Mouse (Mus musculus): Measurements from ENCODE around the gene Zfp850. TPM values are rescaled to one million over a fixed set of nuclear protein-coding genes. Genes with fewer than 3 reads are reported as not detected.
"Not testable (repeated sequence)": the region's sequence is repeated elsewhere in the genome, so short reads cannot be mapped to it uniquely, and the experiment has no call there.

The Zfp850 gene
- polyA plus RNA-seq, 1 experiment from 2014 or later: 1.0 TPM

DNA sequence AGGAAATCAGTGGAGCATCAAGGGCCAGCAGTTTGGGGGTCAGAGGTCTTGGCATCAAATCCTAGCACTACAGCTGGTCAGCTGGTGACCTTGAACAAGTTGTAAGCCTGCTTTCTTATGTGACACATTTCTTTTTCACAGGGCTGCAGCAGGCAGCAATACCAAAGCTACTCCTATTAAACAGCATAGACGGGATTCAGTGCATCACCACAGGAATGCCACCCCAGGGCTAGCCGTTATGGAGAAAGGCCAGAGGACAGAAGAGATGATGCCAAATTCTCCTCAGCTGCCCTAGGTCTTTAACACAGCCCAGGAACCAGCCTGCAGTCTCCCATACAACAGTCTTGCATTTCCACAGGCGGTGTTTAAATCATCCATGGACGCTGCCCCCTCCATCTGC lies 30.6 kb upstream of the Zfp850 start:
- ATAC-seq: no peak
- Histone ChIP-seq H3K27ac (ENCODE audit: low read length) (no peak overlapping the region), H3K4me1 (ENCODE audit: insufficient read depth, low read depth, low read length) (no peaks in the 10 kb centered on the region), H3K9me3 (ENCODE audit: low read length) (no peaks in the 10 kb centered on the region), H3K27me3 (replicated peaks; ENCODE audit: insufficient read depth, low read length) (no peaks in the 10 kb centered on the region), H3K9ac (replicated peaks; ENCODE audit: low read depth) (no peak overlapping the region), H3K4me2 (replicated peaks; ENCODE audit: low read depth, low read length) (no peak overlapping the region), H3K4me3 (ENCODE audit: low read depth, low read length) (no peak overlapping the region), H3K36me3 (ENCODE audit: insufficient read depth, low read length) (peaks cover 47% of the 10 kb centered on the region)
- TF ChIP-seq CTCF (IDR thresholded peaks at IDR 0.05) (no peak), EP300 (IDR thresholded peaks at IDR 0.05) (no peak)
- no peak for DNase-seq (ENCODE audit: low spot score)
- 88% methylated on average over 4 of the region's 4 CpGs for WGBS

DNA sequence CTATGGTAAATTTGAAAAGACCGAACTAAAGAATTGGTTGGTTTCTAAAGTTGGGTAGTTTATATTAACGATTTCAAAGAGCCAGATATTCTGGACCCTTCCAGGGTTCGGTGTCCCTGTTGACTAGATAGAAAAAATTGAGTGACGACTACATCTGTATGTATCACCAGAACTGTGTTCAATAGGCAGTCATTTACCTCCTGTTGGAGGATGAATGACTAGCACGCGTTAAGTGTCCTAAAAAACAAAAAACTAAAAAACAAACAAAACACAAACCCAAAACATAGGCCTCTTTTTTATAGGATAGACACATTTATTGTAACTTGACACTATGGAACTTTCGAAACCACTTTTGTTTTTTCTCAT lies 513 bp upstream of the Zfp850 start:
- no peaks in the 10 kb centered on the region for H3K27me3 ChIP-seq (replicated peaks; ENCODE audit: insufficient read depth, low read length)
- TF ChIP-seq EP300 (IDR thresholded peaks at IDR 0.05) (no peak), CTCF (IDR thresholded peaks at IDR 0.05) (no peak)

GRCm38 (mm10) chr7:28010271-28010670 lies 3.6 kb downstream of the Zfp850 start:
- 90% methylated on average over 3 of the region's 3 CpGs for WGBS
- ATAC-seq (no peak), DNase-seq (ENCODE audit: low spot score) (no peak)
- peaks cover 5% of the 10 kb centered on the region; the same call in 1 of the 2 replicates for H3K4me1 ChIP-seq (ENCODE audit: insufficient read depth, low read depth, low read length)
- TF ChIP-seq CTCF (IDR thresholded peaks at IDR 0.05): no peak
- no peak for TF ChIP-seq EP300 (IDR thresholded peaks at IDR 0.05)
- no peak overlapping the region for H3K4me2 ChIP-seq (replicated peaks; ENCODE audit: low read depth, low read length)
- H3K36me3 ChIP-seq (ENCODE audit: insufficient read depth, low read length): no peaks in the 10 kb centered on the region
- no peaks in the 10 kb centered on the region for H3K27me3 ChIP-seq (replicated peaks; ENCODE audit: insufficient read depth, low read length)
- H3K27ac ChIP-seq (ENCODE audit: low read length): no peak overlapping the region
- no peaks in the 10 kb centered on the region for H3K9me3 ChIP-seq (ENCODE audit: low read length)
- no peak overlapping the region for H3K9ac ChIP-seq (replicated peaks; ENCODE audit: low read depth)
- no peak overlapping the region for H3K4me3 ChIP-seq (ENCODE audit: low read depth, low read length)

More for the DNA sequence above, 513 bp upstream of the Zfp850 start:
- H3K4me3 ChIP-seq (ENCODE audit: low read depth, low read length): peak overlapping the region; percentile 76
- H3K4me1 ChIP-seq (ENCODE audit: insufficient read depth, low read depth, low read length): peaks cover 5% of the 10 kb centered on the region; the same call in 1 of the 2 replicates
- no peak overlapping the region for H3K27ac ChIP-seq (ENCODE audit: low read length)
- ATAC-seq: no peak
- WGBS: 21% methylated on average over 7 of the region's 7 CpGs
- peak overlapping the region; percentile 78 for H3K9ac ChIP-seq (replicated peaks; ENCODE audit: low read depth)
- no peaks in the 10 kb centered on the region for H3K36me3 ChIP-seq (ENCODE audit: insufficient read depth, low read length)
- no peaks in the 10 kb centered on the region for H3K9me3 ChIP-seq (ENCODE audit: low read length)
- no peak for DNase-seq (ENCODE audit: low spot score)
- peak overlapping the region; percentile 79 for H3K4me2 ChIP-seq (replicated peaks; ENCODE audit: low read depth, low read length)

DNA sequence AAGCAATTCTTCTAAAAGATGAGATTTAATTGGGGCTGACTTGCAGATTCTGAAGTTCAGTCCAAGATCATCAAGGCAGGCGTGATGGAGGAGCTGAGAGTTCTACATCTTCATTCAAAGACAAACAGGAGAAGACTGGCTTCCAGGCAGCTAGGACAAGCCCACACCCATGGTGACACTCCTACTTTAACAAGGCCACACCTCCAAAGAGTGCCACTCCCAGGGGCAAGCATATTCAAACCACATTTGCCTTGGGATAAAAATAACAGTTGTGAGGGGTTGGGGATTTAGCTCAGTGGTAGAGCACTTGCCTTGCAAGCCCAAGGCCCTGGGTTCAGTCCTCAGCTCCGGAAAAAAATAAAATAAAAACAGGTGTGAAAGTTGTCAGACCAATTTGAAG lies 31.7 kb downstream of the Zfp850 start:
- TF ChIP-seq EP300 (IDR thresholded peaks at IDR 0.05) (no peak), CTCF (IDR thresholded peaks at IDR 0.05) (no peak)
- H3K9me3 ChIP-seq (ENCODE audit: low read length): peaks cover 14% of the 10 kb centered on the region; the same call in 1 of the 2 replicates
- 0 out of 2 replicates have a peak, but pooled peaks cover 3% of the 10 kb centered on the region for H3K4me1 ChIP-seq (ENCODE audit: insufficient read depth, low read depth, low read length)
- no peaks in the 10 kb centered on the region for H3K36me3 ChIP-seq (ENCODE audit: insufficient read depth, low read length)
- H3K9ac ChIP-seq (replicated peaks; ENCODE audit: low read depth): no peak overlapping the region
- WGBS: 71% methylated on average over 2 of the region's 2 CpGs
- no peak for DNase-seq (ENCODE audit: low spot score)
- no peaks in the 10 kb centered on the region for H3K27me3 ChIP-seq (replicated peaks; ENCODE audit: insufficient read depth, low read length)
- no peak overlapping the region for H3K27ac ChIP-seq (ENCODE audit: low read length)
- no peak for ATAC-seq
- no peak overlapping the region for H3K4me2 ChIP-seq (replicated peaks; ENCODE audit: low read depth, low read length)
- H3K4me3 ChIP-seq (ENCODE audit: low read depth, low read length): no peak overlapping the region

GRCm38 (mm10) chr7:27978683-27979528 lies 35.0 kb downstream of the Zfp850 start, which contains the start of gene Zfp780b:
Zfp780b (minus strand) TSS chr7:27979171.
- ATAC-seq: peak; percentile 91
- under 1% methylated on average over 29 of the region's 29 CpGs for WGBS
- no peak for TF ChIP-seq CTCF (IDR thresholded peaks at IDR 0.05)
- TF ChIP-seq EP300 (IDR thresholded peaks at IDR 0.05): no peak

GRCm38 (mm10) chr7:27949451-27949850 lies 64.5 kb downstream of the Zfp850 start:
- H3K4me1 ChIP-seq (ENCODE audit: insufficient read depth, low read depth, low read length); H3K27me3 ChIP-seq (replicated peaks; ENCODE audit: insufficient read depth, low read length); H3K27ac ChIP-seq (ENCODE audit: low read length); ATAC-seq; H3K4me2 ChIP-seq (replicated peaks; ENCODE audit: low read depth, low read length); H3K36me3 ChIP-seq (ENCODE audit: insufficient read depth, low read length); H3K9ac ChIP-seq (replicated peaks; ENCODE audit: low read depth); DNase-seq (ENCODE audit: low spot score); H3K9me3 ChIP-seq (ENCODE audit: low read length); H3K4me3 ChIP-seq (ENCODE audit: low read depth, low read length): not testable (repeated sequence)
- 90% methylated on average over 13 of the region's 13 CpGs for WGBS

More at GRCm38 (mm10) chr7:27978683-27979528, 35.0 kb downstream of the Zfp850 start, which contains the start of gene Zfp780b:
- H3K9ac ChIP-seq (replicated peaks; ENCODE audit: low read depth): peak within 1 kb of the TSS; percentile 81
- peak within 1 kb of the TSS; percentile 87 for H3K4me2 ChIP-seq (replicated peaks; ENCODE audit: low read depth, low read length)
- H3K36me3 ChIP-seq (ENCODE audit: insufficient read depth, low read length): no peaks in the 10 kb centered on the region
- peak; percentile 80 for DNase-seq (ENCODE audit: low spot score)
- 0 out of 2 replicates have a peak, but pooled peaks cover 3% of the 10 kb centered on the region for H3K4me1 ChIP-seq (ENCODE audit: insufficient read depth, low read depth, low read length)
- H3K27me3 ChIP-seq (replicated peaks; ENCODE audit: insufficient read depth, low read length): no peaks in the 10 kb centered on the region
- H3K9me3 ChIP-seq (ENCODE audit: low read length): peaks cover under 1% of the 10 kb centered on the region; the same call in 1 of the 2 replicates
- H3K27ac ChIP-seq (ENCODE audit: low read length): peak within 1 kb of the TSS; percentile 92
- H3K4me3 ChIP-seq (ENCODE audit: low read depth, low read length): peak within 1 kb of the TSS; percentile 83
